Mouse (Mus musculus) kidney, postnatal 25 days (tissue): Measurements from ENCODE around the gene Cfap74.
"Not testable (repeated sequence)": the region's sequence is repeated elsewhere in the genome, so short reads cannot be mapped to it uniquely, and the experiment has no call there.

Experiments
- DNase-seq, 2 experiments: peaks; one replicate each; pipeline ENCODE4 v3.0.0; 2021; ENCODE audit warnings: mixed read lengths in 2 of 2

Cfap74 gene

DNA sequence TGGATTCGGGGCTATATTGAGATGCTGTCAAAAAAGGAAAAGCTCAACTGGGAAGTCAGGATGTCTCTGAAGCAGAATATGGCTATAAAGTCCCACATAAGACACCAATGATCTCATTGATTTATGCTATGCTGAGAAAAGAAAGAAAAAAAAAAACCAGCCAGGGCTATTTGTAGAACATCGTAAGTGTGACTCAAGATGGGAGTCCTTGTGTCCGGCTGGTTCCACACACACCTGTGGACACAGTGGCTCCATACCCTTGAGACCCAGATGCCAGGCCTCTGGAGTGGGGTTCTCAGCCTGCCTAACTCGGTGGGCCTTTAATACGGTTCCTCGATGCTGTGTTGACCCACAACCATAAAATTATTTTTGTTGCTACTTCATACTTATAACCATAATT is 3.1 kb downstream of the Cfap74 start:
- DNase-seq = no peak

DNA sequence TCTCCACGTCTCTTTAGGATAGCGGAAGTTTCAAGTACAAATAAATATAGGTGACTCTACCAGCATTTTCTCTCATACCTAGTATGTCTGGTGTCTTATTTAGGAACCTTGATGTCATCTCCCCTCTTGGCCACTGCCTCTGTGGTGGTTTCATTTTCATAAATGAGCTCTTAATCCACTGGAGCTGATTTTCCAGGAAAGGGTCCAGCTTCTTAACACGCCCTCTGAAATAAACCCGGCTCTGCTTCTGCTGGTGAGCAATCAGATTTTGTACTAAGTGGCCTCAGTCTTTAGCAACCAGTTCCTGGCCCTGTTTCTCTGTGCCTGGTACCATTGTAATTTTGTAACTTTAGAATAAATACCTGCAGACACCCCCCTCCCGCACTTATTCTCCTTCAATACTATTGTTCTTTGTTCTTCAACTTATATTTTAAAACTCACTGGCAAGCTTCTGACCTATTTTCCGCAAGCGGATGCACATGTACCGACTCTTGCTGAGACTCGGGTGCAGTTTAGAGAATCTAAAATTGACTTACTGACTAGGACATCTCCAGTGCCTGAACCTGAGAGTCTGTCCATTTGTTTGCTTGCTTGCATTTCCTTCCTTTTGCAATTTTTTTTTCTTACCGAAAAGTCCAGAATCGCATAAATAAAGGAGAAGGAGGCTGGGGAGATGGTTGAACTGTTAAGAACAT is 4.8 kb downstream of the Cfap74 start:
- no peak for DNase-seq

DNA sequence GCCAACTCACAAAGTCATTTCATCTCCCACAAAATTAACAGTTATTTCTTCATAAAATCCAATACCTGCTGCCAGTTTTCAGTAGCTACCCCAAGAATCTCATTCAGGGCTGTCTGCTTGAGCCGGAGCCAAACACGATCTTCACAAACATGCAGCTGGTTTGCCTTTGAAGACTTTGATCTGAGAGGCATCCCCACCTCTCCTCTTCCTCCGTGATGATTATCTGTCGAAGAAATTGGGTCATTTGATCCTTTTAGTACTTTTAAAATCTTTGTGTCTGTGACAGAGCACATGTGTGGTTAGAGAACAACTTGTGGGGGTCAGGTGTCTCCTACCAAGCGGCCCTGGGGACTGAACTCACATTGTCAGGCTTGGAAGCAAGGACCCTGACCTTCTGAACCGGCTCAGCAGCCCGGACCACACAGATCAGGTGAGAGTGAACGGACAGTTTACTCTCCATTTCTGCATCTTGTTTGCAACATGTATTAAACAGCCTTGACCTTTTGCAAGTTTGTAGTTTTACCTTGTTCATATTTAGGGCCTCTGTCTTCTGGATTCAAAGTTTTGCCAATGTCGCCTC is 5.8 kb downstream of the Cfap74 start:
- no peak for DNase-seq

DNA sequence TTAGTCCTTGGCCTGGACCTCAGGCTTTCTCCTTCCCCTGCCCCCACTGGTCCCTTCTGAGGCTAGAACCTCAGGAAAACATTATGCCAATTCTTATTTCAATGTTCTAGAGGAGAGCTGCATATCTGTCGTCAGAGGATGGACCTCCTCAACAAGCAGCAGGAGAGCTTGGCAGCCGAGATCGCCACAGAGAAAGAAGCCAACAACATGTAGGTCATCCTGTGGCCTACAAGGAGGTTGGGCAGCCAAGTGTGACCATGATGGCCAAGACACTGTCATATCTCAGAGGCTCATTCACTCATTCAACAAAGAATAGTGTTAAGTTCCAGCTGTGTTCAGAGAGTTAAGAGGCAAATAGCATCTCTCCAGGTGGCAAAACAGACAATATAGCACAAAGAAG is 11.1 kb downstream of the Cfap74 start:
- DNase-seq = no peak

DNA sequence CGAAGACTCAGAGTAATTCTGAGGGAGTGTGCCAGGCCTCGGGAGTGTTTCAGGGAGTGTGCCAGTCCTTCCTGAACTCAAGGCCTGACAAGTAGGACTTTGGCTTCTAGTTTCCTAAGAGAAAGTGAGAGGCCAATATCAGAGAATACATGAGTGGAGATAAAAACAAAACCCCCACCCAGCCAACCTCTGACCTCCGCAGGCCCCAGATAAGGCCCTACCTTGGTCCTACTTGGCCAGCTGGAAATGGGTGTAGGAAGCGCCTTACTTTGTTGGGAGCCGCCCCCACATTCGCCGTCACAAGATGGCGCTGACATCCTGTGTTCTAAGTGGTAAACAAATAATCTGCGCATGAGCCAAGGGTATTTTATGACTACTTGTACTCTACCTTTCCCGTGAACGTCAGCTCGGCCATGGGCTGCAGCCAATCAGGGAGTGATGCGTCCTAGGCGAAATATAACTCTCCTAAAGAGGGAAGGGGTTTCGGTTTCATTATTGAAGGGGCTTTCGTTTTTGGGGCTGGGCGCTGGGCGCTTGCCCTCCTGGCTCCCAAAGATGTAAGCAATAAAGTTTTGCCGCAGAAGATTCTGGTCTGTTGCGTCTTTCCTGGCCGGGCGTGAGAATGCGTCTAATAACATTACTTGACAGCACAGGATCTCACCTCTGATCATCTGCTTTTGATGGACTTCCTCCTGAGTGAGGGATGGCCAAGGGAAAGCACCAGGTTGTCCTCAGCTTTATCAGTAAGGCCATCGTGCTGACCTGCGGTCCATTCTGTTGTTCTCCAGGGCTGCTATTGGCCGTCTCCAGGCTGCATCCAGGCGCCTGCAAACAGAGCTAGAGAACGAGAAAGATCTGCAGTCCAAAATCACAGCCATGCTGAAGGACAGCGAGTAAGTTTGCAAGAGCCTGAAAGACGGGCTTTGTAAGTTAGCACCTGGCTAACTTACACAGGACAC is 12.7 kb downstream of the Cfap74 start:
- not testable (repeated sequence) for DNase-seq

DNA sequence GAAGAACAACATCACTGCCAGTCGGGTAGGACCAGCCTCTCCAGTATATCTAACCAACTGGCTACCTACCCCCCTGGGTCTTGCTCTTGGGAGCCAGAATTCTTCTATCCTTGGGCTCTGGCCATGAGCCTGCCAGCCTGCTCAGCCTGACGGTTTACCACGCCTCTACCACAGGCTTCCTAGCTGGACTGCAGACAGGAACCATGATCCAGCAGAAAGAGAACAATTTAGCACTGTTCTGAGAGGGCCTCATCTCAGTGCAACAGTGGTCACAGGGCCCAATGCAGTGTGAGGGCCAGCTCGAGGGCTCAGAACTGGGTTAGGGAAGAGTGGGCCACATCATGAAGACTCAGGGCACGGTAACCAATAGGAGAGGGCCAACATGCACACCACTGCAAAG is 15.0 kb downstream of the Cfap74 start:
- DNase-seq = no peak

DNA sequence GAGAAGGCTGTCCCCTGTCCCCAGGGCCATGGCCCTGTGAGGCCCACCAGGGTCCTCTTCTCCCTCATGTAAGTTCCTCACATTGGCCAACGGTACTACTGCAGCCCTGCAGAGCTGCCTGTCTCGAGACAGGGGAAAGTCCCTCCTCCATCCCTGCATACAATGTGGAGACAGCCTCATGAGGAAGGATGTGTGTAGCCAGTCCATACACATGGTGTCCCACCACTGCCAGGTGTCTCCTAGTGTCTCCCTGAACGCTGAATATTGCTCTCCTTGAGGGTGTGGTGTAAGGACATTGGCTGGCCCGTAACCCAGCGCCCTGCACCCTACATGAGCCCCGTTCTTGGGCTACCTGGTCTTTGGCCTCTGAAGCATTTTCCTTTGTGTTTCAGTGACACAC is 17.3 kb downstream of the Cfap74 start:
- no peak for DNase-seq

DNA sequence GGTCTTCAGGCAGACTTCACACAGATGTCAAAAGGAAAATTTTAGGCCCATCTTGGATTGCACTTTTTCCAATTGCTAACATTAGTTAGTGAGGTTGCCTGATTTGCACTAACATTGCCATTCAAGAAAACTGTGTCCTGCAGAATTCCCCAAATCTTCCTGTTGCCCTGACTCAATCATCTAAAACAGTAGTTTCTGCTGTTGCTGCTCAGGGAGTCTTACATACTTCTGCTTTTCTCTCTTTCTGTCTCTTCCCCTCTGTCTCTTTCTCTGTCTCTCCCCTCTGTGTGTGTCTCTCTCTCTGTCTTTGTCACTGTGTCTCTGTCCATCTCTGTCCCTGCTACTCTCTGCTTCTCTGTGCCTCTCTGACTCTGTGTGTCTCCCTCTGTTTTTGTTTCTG is 19.5 kb downstream of the Cfap74 start:
- DNase-seq = no peak

DNA sequence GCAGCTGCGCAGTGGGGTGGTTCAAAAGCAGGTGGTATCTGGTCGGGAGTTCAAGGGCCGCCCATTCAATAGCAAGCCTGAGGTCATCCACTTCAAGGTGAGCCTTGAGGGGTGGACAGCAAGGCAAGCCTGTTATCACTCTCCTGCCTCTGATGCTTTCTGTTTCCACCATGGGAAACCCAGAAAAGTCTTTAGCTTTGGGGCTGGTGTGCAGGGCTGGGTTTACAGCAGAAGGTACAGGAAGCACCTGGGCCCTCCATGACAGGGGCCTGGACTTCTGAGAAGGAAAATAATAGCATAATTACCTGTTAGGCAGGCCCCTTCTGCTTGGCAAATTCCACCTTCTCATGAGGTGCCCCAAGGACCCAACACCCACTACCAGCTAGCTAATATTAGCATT is 20.2 kb downstream of the Cfap74 start:
- DNase-seq = no peak

DNA sequence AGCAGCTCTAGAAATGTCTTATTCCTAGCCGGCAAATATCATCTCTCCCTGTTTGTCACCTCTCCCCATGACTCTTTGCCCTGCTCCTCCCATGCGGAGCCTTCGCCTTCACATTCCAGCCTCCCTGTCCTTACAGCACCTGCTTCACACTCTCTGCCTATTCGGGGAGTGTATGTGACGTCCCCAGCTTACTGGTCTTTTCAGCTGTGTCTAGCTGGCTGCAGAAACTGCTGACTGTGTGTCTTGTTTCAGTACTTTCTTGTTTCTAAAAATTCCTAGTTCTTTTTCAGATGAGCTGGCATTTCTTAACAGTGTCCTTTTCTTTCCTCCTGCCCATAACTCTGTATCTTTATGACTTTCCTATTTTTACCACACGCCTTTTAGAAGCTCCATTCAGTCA is 23.4 kb downstream of the Cfap74 start:
- no peak for DNase-seq

DNA sequence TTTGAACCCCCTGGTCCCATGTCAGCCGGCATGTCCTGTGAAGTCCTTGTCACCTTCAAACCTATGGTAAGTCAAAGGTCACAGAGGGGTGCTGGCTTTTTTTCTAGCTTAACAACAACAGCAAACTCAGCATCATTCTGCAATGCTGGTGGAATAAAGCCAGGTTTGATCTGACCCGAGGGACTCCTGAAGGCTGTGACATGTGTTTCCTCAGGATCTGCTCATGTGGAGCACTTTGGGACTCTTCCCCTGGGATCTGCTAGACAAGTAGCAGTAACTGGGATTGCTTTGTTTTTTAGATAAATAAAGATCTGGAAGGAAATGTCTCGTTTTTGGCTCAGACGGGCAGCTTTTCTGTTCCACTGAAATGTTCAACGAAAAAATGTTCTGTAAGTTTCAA is 25.0 kb downstream of the Cfap74 start:
- DNase-seq = peak in 1 of 2 experiments; percentile 23

DNA sequence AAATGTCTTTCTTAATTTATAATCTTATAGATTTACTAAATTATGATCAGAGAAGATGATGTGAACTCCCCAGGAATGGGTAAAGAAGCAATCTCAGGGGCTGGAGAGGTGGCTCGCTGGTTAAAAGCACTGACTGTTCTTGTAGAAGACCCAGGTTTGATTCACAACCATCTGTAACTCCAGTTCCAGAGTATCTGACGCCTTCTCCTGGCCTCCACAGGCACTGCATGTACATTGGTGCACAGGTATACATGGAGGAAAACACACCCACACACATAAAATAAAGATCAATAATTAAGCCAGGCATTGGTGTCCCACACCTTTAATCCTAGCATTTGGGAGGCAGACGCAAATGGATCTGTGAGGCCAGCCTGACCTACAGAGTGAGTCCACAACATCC is 33.8 kb downstream of the Cfap74 start:
- DNase-seq = no peak

DNA sequence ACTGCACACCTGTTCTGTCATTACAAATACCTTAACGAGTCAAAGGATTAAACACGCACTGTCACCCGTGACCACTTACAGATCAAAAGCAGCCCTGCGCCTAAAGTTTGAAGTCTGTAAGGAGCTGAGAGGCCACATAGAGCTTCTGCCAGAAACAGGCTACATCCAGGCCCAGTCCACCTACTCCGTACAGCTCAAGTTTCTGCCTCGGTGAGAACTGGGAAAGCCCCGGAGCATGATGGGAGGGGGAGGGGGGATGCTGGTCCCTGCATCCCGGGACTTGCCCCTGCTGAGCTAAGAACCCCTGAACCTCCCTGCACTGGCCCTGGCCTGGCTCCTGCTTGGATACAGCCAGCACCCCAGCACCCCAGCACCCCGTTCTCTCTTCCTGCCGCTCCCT is 42.6 kb downstream of the Cfap74 start:
- DNase-seq = no peak

DNA sequence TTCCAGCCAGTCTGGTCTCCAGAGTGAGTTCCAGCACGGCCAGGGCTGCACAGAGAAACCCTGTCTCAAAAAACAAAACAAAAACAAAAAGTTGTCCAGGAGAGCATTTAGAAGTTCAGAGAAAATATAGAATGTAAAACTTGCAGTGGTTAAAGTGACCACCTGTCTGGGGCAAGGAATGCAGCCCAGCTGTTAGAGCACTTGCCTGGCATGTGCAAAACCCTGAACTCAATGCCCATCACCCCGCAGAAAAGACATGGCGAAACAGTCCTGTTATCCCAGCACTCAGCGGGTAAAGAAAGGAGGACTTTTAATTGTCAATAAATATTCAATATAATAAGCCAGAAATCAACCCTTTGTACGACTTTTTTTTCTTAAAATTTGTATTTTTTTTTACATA is 49.6 kb downstream of the Cfap74 start:
- DNase-seq = no peak

DNA sequence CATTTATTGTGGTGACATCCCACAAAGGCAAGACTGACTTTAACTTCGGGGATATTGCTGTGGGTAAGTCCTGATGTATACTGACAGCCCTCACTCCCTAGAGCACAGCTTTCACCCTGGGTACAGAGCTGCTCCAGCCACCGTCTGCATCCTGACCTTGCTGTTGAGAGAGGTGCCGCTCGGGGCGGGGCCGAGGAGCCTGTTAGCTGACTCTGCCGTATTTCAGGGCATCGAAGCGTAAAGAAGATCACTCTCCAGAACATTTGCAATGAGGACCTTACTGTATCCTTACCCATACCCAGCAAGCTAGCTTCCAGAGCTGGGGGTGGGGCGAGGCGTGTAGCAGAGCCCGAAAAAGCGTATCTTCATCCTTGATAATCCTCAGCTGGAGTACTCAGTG is 54.1 kb downstream of the Cfap74 start:
- DNase-seq = peak in 1 of 2 experiments; percentile 43

DNA sequence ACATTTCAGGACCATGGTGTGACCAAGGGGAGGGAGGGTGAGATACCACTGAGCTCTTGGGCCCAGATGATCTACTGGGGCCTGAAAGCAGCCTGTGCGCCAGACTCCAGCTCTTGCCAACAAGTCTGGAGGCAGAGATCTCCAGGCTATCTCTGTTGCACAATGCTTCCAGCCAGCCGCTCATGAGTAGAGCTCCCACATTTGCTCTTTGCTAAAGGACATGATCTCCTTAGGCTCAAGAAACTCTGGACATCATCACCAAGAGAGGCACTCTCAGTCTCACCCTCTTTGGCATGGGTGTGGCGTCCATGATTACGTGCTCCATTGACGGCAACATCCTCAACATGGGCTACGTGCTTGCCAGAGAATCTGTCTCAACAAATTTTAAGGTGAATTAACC is 54.6 kb downstream of the Cfap74 start:
- no peak for DNase-seq

DNA sequence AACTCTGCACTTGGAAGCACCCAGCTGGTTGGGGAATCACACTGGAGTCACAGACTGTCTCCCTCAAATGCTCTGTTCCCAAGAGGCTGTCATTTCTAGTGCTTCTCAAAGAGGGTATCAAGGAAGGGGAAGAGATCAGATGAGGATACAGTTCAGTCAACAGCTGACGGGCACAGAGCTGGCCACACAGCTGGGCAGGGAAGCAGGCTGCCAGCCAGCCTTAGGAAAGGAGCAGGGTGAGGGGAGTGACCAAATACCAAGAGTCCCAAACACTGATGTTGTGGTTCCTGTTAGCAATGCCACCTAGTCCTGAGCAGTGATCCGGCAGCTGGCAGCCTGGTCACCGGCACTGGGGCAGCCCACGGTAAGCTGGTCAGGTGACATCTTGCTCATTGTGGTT is 55.1 kb downstream of the Cfap74 start:
- DNase-seq = no peak

DNA sequence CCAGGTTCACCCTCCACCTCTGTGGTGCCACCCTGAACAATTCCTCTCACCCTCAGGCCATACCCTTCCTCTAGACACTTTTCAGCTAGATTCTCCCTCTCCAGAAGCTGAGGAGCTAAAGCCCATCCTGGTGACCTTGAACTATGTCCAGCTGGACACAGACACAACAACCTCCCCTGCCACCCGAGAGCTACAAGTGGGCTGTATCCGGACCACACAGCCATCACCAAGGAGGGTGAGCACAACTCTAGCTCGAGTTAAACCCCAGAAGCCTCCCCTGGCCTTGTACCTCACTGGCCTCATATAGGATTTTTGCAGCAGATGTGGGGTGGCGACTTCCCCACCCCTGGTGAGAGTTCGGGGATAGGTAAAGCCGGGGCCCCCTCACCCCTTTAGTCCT is 56.6 kb downstream of the Cfap74 start:
- DNase-seq = no peak

DNA sequence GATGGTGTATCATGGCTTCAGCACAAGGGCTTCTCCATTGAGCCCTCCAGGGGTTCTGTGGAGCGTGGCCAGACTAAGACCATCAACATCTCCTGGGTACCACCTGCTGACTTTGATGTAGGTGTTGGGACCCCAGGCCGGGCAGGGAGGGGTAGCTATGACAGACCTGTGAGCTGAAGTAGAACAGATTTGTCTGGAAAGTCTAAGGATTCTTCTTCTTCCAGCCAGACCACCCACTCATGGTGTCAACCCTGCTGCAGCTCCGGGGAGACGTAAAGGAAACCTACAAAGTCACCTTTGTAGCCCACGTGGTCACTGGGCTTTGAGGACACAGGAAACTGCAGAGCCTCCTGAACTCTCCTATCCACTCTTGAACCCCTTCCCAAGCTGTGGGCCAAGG is 57.1 kb downstream of the Cfap74 start:
- no peak for DNase-seq

DNA sequence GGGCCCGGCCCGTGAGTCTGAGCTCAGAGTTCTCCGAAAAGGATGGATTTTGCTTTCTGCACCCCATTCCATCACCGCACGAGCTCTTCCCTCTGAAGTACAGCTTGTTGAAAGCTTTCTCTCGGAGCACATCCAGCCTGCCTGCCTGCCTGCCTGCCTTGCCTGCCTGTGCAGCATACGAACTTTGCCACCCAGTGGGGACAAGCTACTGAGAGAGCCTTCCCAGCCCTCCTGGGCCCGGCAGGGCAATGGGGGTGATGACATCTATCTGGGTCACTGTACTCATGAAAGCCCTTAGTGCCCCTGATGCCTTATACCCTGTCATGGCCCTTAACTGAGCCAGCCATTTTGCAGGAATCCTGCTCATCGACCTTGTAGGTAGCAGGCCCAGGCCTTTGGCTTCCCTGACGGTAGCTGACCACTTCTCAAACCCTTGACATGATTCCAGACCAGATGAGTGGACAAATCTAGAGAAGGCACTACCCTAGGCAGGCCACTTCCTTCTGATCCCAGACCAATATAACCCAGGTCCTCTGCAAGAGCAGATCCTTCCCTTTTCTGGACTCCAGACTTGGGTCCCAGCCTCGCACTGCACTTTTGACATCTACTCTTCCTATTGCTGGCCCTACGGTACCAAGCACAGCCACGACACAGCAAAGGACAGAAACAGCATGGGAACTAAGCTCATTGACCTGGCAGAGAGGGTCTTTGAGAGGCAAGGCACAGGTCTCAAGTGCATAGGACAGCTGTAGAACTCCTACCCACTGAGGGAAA is 58.4 kb downstream of the Cfap74 start:
- no peak for DNase-seq

DNA sequence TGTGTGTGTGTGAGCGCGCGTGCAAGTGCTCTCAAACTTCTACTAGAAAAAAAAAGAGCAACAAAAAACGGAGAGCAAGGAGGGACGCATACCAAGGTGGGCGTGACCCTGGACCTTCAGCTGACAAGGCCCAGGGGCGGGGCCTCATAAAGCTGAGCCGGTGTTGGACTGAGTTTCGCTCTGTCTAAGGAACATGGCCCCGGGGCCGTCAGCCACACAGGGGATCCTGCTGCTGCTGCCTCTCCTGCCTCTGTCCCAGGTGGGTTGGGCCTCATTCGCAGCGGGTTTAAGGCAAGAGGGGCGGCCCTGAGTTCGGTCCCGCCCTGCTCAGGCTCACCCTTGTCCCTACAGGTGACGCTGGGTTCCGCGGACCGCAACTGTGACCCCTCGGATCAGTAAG is 60.0 kb downstream of the Cfap74 start, which contains the start of gene Tmem52:
Tmem52 (plus strand) TSS at position 163 of the 400 bp plus-strand sequence.
- peak; percentile 67 to 81 for DNase-seq

DNA sequence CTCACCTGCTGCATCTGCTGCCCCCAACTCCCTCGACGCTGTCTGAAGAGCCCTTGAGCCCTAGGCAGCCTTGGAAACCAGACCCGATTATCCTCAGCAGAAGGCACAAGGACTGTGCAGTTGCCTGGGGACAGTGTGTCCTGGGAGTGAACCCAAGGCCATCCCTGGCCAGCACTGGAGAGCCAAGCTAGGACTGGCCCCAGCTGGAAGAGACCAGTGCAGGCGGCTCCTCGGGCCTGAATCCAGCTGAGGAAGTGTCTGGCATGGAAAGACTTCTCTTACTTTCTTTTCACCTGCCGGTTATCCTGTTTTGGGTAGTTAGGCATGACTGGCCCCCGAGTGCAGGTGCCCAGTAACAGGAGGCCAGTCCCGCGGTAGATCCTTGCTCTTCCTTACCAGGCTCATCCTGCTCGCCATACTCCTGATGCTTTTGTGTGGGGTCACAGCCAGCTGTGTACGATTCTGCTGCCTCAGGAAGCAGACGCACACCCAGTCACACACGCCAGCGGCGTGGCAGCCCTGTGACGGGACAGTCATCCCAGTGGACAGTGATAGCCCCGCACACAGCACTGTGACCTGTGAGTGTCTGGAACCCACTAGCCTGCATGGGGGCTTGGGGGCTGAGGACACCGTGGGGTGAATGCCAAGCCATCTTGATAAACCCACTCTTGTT is 60.7 kb downstream of the Cfap74 start:
- DNase-seq = peak; percentile 48 to 81
